Mouse (Mus musculus): Measurements from ENCODE around the gene Mrpl38. TPM values are rescaled to one million over a fixed set of nuclear protein-coding genes. Genes with fewer than 3 reads are reported as not detected.

Mrpl38 gene
- polyA plus RNA-seq, 1 experiment, result 69.3 TPM

DNA sequence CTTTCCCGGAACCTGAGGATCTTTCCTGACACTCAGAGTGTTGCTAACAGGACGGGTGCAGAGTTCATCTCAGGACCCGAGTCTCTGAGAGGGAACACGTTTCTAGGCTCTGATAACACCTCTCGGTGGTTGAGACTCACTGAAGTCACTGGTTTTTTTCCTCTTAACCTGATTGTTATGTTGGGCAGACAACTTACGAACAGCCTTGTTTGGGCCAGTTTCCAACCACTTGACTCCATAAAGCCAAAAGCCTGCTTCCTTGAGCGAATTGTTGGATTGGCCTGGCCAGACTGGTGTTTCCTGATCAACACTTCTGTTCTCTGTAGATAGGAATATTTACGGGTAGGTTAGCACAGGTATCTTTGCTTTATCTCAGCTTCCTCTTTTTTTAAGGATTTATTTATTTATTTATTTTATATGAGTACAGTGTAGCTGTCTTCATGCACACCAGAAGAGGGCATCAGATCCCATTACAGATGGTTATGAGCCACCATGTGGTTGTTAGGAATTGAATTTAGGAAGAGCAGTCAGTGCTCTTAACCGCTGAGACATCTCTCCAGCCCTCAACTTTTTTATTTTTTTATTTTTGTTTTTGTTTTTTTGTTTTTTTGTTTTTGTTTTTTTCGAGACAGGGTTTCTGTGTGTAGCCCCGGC lies 49.8 kb downstream of the Mrpl38 start:
- Histone ChIP-seq H3K27me3 (ENCODE audit: control insufficient read depth, insufficient read depth, low read length, poor library complexity, severe bottlenecking) (no peaks in the 10 kb centered on the region), H3K4me1 (ENCODE audit: control insufficient read depth, insufficient read depth, low read length) (peaks cover 2% of the 10 kb centered on the region), H3K27ac (ENCODE audit: insufficient read depth, low read length) (no peak overlapping the region), H3K9me3 (replicated peaks; ENCODE audit: control insufficient read depth, insufficient read depth, low read length, poor library complexity, severe bottlenecking) (no peaks in the 10 kb centered on the region), H3K36me3 (ENCODE audit: control insufficient read depth, insufficient read depth, low read length, poor library complexity, severe bottlenecking) (peaks cover under 1% of the 10 kb centered on the region; the same call in 1 of the 2 replicates), H3K9ac (ENCODE audit: low read depth, poor library complexity, severe bottlenecking) (no peak overlapping the region), H3K4me3 (ENCODE audit: low read depth, low read length) (no peak overlapping the region)
- TF ChIP-seq EP300 (IDR thresholded peaks at IDR 0.05; ENCODE audit: insufficient read depth, low read depth, low read length) (no peak), POLR2A (IDR thresholded peaks at IDR 0.05; ENCODE audit: insufficient read depth, low read length) (no peak), CTCF (IDR thresholded peaks at IDR 0.05; ENCODE audit: low read depth, low read length) (no peak)

GRCm38 (mm10) chr11:116088188-116088587 lies 50.5 kb downstream of the Mrpl38 start:
- Histone ChIP-seq H3K27me3 (ENCODE audit: control insufficient read depth, insufficient read depth, low read length, poor library complexity, severe bottlenecking) (no peaks in the 10 kb centered on the region), H3K9me3 (replicated peaks; ENCODE audit: control insufficient read depth, insufficient read depth, low read length, poor library complexity, severe bottlenecking) (no peaks in the 10 kb centered on the region), H3K4me3 (ENCODE audit: low read depth, low read length) (no peak overlapping the region), H3K27ac (ENCODE audit: insufficient read depth, low read length) (no peak overlapping the region), H3K9ac (ENCODE audit: low read depth, poor library complexity, severe bottlenecking) (peak overlapping the region; percentile 25), H3K4me1 (ENCODE audit: control insufficient read depth, insufficient read depth, low read length) (peaks cover 2% of the 10 kb centered on the region), H3K36me3 (ENCODE audit: control insufficient read depth, insufficient read depth, low read length, poor library complexity, severe bottlenecking) (peaks cover 8% of the 10 kb centered on the region)
- no peak for TF ChIP-seq POLR2A (IDR thresholded peaks at IDR 0.05; ENCODE audit: insufficient read depth, low read length)
- no peak for TF ChIP-seq EP300 (IDR thresholded peaks at IDR 0.05; ENCODE audit: insufficient read depth, low read depth, low read length)
- TF ChIP-seq CTCF (IDR thresholded peaks at IDR 0.05; ENCODE audit: low read depth, low read length), result no peak

DNA sequence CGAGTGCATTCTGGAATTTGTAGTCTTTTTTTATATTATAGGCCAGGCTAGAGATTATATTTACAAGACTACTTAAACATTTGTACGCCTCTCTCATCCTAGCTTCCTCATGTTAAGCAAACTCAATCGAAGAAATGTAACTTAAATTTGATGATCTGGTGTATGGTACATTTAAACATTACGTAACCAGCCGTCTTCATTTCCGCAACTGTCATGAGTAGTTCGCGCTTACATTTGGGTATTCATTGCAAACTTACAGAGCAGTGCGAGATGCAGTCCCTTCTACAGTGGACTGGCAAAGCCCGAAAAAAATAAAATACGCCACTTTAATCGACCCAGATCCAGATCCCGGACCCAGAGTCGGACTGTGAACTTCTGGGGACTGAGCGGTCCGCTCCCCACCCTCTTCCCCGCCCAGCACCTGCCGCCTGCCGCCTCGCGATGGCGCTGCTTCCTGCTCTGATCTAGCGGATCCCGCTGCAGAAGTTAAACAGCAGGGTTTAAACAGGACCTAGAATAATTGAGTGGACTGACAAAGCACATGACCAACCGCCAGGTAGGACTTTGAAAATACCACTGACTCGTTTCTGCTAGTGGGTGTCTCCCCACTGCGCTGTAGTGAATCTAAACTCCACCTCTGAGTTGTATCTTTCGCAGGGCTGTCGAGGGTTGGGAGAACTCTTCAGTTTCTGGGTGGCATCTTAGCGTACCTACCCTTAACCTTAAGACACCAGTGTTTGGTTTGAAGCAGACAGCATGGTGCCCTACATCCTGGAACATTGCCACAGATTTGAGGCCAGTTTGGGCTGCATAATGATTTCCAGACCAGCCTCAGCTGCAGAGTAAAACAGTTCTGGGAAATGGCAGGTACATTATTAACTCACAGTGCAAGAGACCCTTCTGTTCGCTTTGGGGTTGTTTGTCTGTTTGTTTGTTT lies 51.2 kb downstream of the Mrpl38 start:
- H3K4me3 ChIP-seq (ENCODE audit: low read depth, low read length), result peak overlapping the region; percentile 61
- H3K27me3 ChIP-seq (ENCODE audit: control insufficient read depth, insufficient read depth, low read length, poor library complexity, severe bottlenecking), result no peaks in the 10 kb centered on the region
- H3K27ac ChIP-seq (ENCODE audit: insufficient read depth, low read length), result peak overlapping the region; percentile 5; the same call in 1 of the 2 replicates
- H3K36me3 ChIP-seq (ENCODE audit: control insufficient read depth, insufficient read depth, low read length, poor library complexity, severe bottlenecking), result peaks cover 13% of the 10 kb centered on the region
- peak; percentile 75 for TF ChIP-seq CTCF (IDR thresholded peaks at IDR 0.05; ENCODE audit: low read depth, low read length)
- no peak for TF ChIP-seq POLR2A (IDR thresholded peaks at IDR 0.05; ENCODE audit: insufficient read depth, low read length)
- no peaks in the 10 kb centered on the region for H3K9me3 ChIP-seq (replicated peaks; ENCODE audit: control insufficient read depth, insufficient read depth, low read length, poor library complexity, severe bottlenecking)
- peaks cover 2% of the 10 kb centered on the region for H3K4me1 ChIP-seq (ENCODE audit: control insufficient read depth, insufficient read depth, low read length)
- peak overlapping the region; percentile 25 for H3K9ac ChIP-seq (ENCODE audit: low read depth, poor library complexity, severe bottlenecking)

- Histone ChIP-seq H3K27ac (ENCODE audit: insufficient read depth, low read length) (peak within 1 kb of the TSS; percentile 5; the same call in 1 of the 2 replicates), H3K9ac (ENCODE audit: low read depth, poor library complexity, severe bottlenecking) (peak within 1 kb of the TSS; percentile 60), H3K9me3 (replicated peaks; ENCODE audit: control insufficient read depth, insufficient read depth, low read length, poor library complexity, severe bottlenecking) (no peaks in the 10 kb centered on the region), H3K4me1 (ENCODE audit: control insufficient read depth, insufficient read depth, low read length) (peaks cover 2% of the 10 kb centered on the region), H3K4me3 (ENCODE audit: low read depth, low read length) (peak within 1 kb of the TSS; percentile 77), H3K27me3 (ENCODE audit: control insufficient read depth, insufficient read depth, low read length, poor library complexity, severe bottlenecking) (no peaks in the 10 kb centered on the region), H3K36me3 (ENCODE audit: control insufficient read depth, insufficient read depth, low read length, poor library complexity, severe bottlenecking) (peaks cover 22% of the 10 kb centered on the region)
- peak; percentile 63 for TF ChIP-seq POLR2A (IDR thresholded peaks at IDR 0.05; ENCODE audit: insufficient read depth, low read length)
- TF ChIP-seq EP300 (IDR thresholded peaks at IDR 0.05; ENCODE audit: insufficient read depth, low read depth, low read length), result no peak
- TF ChIP-seq CTCF (IDR thresholded peaks at IDR 0.05; ENCODE audit: low read depth, low read length), result no peak
These were observed 52.1 kb downstream of the Mrpl38 start, which contains the start of gene Wbp2 for GRCm38 (mm10) chr11:116086258-116087193. TSS of gene Wbp2 (minus strand) at chr11:116086995.

DNA sequence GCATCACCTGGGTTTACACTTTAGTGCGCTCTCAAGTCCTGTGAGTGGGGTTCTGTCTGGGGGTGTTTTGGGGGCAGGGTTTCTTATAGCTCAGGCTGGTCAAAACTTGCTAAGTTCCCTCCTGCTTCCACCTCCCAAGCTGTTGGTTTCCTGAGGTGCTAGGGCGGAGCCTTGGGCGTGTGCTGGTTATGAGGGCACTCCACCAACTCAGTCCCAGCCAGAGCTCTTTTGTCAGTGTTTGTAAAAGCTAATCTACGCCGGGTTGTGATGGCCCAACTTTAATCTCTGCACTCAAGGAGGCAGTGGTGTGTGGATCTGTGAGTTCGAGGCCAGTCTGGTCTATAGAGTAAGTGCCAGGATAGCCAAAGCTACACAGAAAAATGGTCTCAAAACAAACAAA lies 54.5 kb downstream of the Mrpl38 start:
- no peak for TF ChIP-seq CTCF (IDR thresholded peaks at IDR 0.05; ENCODE audit: low read depth, low read length)
- no peak for TF ChIP-seq POLR2A (IDR thresholded peaks at IDR 0.05; ENCODE audit: insufficient read depth, low read length)
- no peak for TF ChIP-seq EP300 (IDR thresholded peaks at IDR 0.05; ENCODE audit: insufficient read depth, low read depth, low read length)
- Histone ChIP-seq H3K4me3 (ENCODE audit: low read depth, low read length) (no peak overlapping the region), H3K9me3 (replicated peaks; ENCODE audit: control insufficient read depth, insufficient read depth, low read length, poor library complexity, severe bottlenecking) (no peaks in the 10 kb centered on the region), H3K27ac (ENCODE audit: insufficient read depth, low read length) (no peak overlapping the region), H3K4me1 (ENCODE audit: control insufficient read depth, insufficient read depth, low read length) (peaks cover 2% of the 10 kb centered on the region), H3K36me3 (ENCODE audit: control insufficient read depth, insufficient read depth, low read length, poor library complexity, severe bottlenecking) (peaks cover 40% of the 10 kb centered on the region), H3K27me3 (ENCODE audit: control insufficient read depth, insufficient read depth, low read length, poor library complexity, severe bottlenecking) (no peaks in the 10 kb centered on the region), H3K9ac (ENCODE audit: low read depth, poor library complexity, severe bottlenecking) (no peak overlapping the region)
